Mouse (Mus musculus): ENCODE data around the gene Morn5. TPM values are rescaled to one million over a fixed set of nuclear protein-coding genes. Genes with fewer than 3 reads are reported as not detected.

Morn5 gene
- polyA plus RNA-seq, 1 experiment, result 2.5 TPM

GRCm38 (mm10) chr2:36039297-36039985, 9.8 kb upstream of the Morn5 start:
- TF ChIP-seq CTCF (IDR thresholded peaks at IDR 0.05; ENCODE audit: borderline replicate concordance, insufficient read depth, low read depth, low read length), result no peak
- Histone ChIP-seq H3K4me1 (ENCODE audit: control insufficient read depth, insufficient read depth, low read length) (peaks cover 6% of the 10 kb centered on the region), H3K4me3 (replicated peaks; ENCODE audit: insufficient read depth, low read depth, low read length) (no peak overlapping the region), H3K27ac (ENCODE audit: insufficient read depth, low read length) (no peak overlapping the region), H3K27me3 (ENCODE audit: control insufficient read depth, insufficient read depth, low read length) (no peaks in the 10 kb centered on the region)
- DNase-seq, result no peak
- 83% methylated on average over 7 of the region's 7 CpGs for WGBS

- no peak overlapping the region for H3K27ac ChIP-seq (ENCODE audit: insufficient read depth, low read length)
- H3K4me3 ChIP-seq (replicated peaks; ENCODE audit: insufficient read depth, low read depth, low read length), result no peak overlapping the region
- WGBS, result 78% methylated on average over 1 of the region's 1 CpGs
- DNase-seq, result no peak
- no peaks in the 10 kb centered on the region for H3K27me3 ChIP-seq (ENCODE audit: control insufficient read depth, insufficient read depth, low read length)
- TF ChIP-seq CTCF (IDR thresholded peaks at IDR 0.05; ENCODE audit: borderline replicate concordance, insufficient read depth, low read depth, low read length) (no peak), POLR2A (IDR thresholded peaks at IDR 0.05; ENCODE audit: borderline replicate concordance, insufficient read depth, low read length) (no peak)
- H3K4me1 ChIP-seq (ENCODE audit: control insufficient read depth, insufficient read depth, low read length), result peaks cover 6% of the 10 kb centered on the region
These were observed 8.4 kb upstream of the Morn5 start for GRCm38 (mm10) chr2:36040872-36041271.

GRCm38 (mm10) chr2:36048164-36048563, 1.1 kb upstream of the Morn5 start:
- H3K27me3 ChIP-seq (ENCODE audit: control insufficient read depth, insufficient read depth, low read length), result no peaks in the 10 kb centered on the region
- no peak overlapping the region for H3K27ac ChIP-seq (ENCODE audit: insufficient read depth, low read length)
- H3K4me3 ChIP-seq (replicated peaks; ENCODE audit: insufficient read depth, low read depth, low read length), result peak overlapping the region; percentile 85
- peaks cover 12% of the 10 kb centered on the region; the same call in 1 of the 2 replicates for H3K4me1 ChIP-seq (ENCODE audit: control insufficient read depth, insufficient read depth, low read length)
- TF ChIP-seq CTCF (IDR thresholded peaks at IDR 0.05; ENCODE audit: borderline replicate concordance, insufficient read depth, low read depth, low read length) (no peak), POLR2A (IDR thresholded peaks at IDR 0.05; ENCODE audit: borderline replicate concordance, insufficient read depth, low read length) (no peak)
- DNase-seq, result no peak
- 50% methylated on average over 8 of the region's 8 CpGs for WGBS

- H3K27ac ChIP-seq (ENCODE audit: insufficient read depth, low read length), result no peak overlapping the region
- H3K4me1 ChIP-seq (ENCODE audit: control insufficient read depth, insufficient read depth, low read length), result peaks cover 9% of the 10 kb centered on the region; the same call in 1 of the 2 replicates
- peak overlapping the region; percentile 85 for H3K4me3 ChIP-seq (replicated peaks; ENCODE audit: insufficient read depth, low read depth, low read length)
- no peak for DNase-seq
- TF ChIP-seq POLR2A (IDR thresholded peaks at IDR 0.05; ENCODE audit: borderline replicate concordance, insufficient read depth, low read length) (no peak), CTCF (IDR thresholded peaks at IDR 0.05; ENCODE audit: borderline replicate concordance, insufficient read depth, low read depth, low read length) (no peak)
- WGBS, result 50% methylated on average over 10 of the region's 10 CpGs
- no peaks in the 10 kb centered on the region for H3K27me3 ChIP-seq (ENCODE audit: control insufficient read depth, insufficient read depth, low read length)
These were observed 303 bp downstream of the Morn5 start for GRCm38 (mm10) chr2:36049567-36049954.

GRCm38 (mm10) chr2:36053249-36053648, 4.0 kb downstream of the Morn5 start:
- H3K27ac ChIP-seq (ENCODE audit: insufficient read depth, low read length), result no peak overlapping the region
- no peak for TF ChIP-seq POLR2A (IDR thresholded peaks at IDR 0.05; ENCODE audit: borderline replicate concordance, insufficient read depth, low read length)
- TF ChIP-seq CTCF (IDR thresholded peaks at IDR 0.05; ENCODE audit: borderline replicate concordance, insufficient read depth, low read depth, low read length), result no peak
- no peak overlapping the region for H3K4me3 ChIP-seq (replicated peaks; ENCODE audit: insufficient read depth, low read depth, low read length)
- H3K4me1 ChIP-seq (ENCODE audit: control insufficient read depth, insufficient read depth, low read length), result no peaks in the 10 kb centered on the region
- DNase-seq, result no peak
- H3K27me3 ChIP-seq (ENCODE audit: control insufficient read depth, insufficient read depth, low read length), result no peaks in the 10 kb centered on the region
- WGBS, result 36% methylated on average over 3 of the region's 3 CpGs

- WGBS, result 25% methylated on average over 3 of the region's 3 CpGs
- Histone ChIP-seq H3K4me3 (replicated peaks; ENCODE audit: insufficient read depth, low read depth, low read length) (no peak overlapping the region), H3K27me3 (ENCODE audit: control insufficient read depth, insufficient read depth, low read length) (no peaks in the 10 kb centered on the region), H3K27ac (ENCODE audit: insufficient read depth, low read length) (no peak overlapping the region), H3K4me1 (ENCODE audit: control insufficient read depth, insufficient read depth, low read length) (no peaks in the 10 kb centered on the region)
- no peak for DNase-seq
- no peak for TF ChIP-seq CTCF (IDR thresholded peaks at IDR 0.05; ENCODE audit: borderline replicate concordance, insufficient read depth, low read depth, low read length)
- TF ChIP-seq POLR2A (IDR thresholded peaks at IDR 0.05; ENCODE audit: borderline replicate concordance, insufficient read depth, low read length), result no peak
These were observed 7.0 kb downstream of the Morn5 start for GRCm38 (mm10) chr2:36056248-36056647.

GRCm38 (mm10) chr2:36061409-36061808, 12.2 kb downstream of the Morn5 start:
- no peak overlapping the region for H3K4me3 ChIP-seq (replicated peaks; ENCODE audit: insufficient read depth, low read depth, low read length)
- 64% methylated on average over 5 of the region's 5 CpGs for WGBS
- TF ChIP-seq CTCF (IDR thresholded peaks at IDR 0.05; ENCODE audit: borderline replicate concordance, insufficient read depth, low read depth, low read length) (no peak), POLR2A (IDR thresholded peaks at IDR 0.05; ENCODE audit: borderline replicate concordance, insufficient read depth, low read length) (no peak)
- no peaks in the 10 kb centered on the region for H3K27me3 ChIP-seq (ENCODE audit: control insufficient read depth, insufficient read depth, low read length)
- no peak overlapping the region for H3K27ac ChIP-seq (ENCODE audit: insufficient read depth, low read length)
- H3K4me1 ChIP-seq (ENCODE audit: control insufficient read depth, insufficient read depth, low read length), result no peaks in the 10 kb centered on the region
- no peak for DNase-seq

- H3K27ac ChIP-seq (ENCODE audit: insufficient read depth, low read length), result no peak overlapping the region
- no peak for DNase-seq
- no peak for TF ChIP-seq CTCF (IDR thresholded peaks at IDR 0.05; ENCODE audit: borderline replicate concordance, insufficient read depth, low read depth, low read length)
- TF ChIP-seq POLR2A (IDR thresholded peaks at IDR 0.05; ENCODE audit: borderline replicate concordance, insufficient read depth, low read length), result no peak
- no peak overlapping the region for H3K4me3 ChIP-seq (replicated peaks; ENCODE audit: insufficient read depth, low read depth, low read length)
- no peaks in the 10 kb centered on the region for H3K27me3 ChIP-seq (ENCODE audit: control insufficient read depth, insufficient read depth, low read length)
- WGBS, result 53% methylated on average over 9 of the region's 9 CpGs
- no peaks in the 10 kb centered on the region for H3K4me1 ChIP-seq (ENCODE audit: control insufficient read depth, insufficient read depth, low read length)
These were observed 17.9 kb downstream of the Morn5 start for GRCm38 (mm10) chr2:36067132-36067531.
